Mouse (Mus musculus) heart, postnatal 25 days (tissue): ENCODE data around the gene Zc2hc1b. TPM values are rescaled to one million over a fixed set of nuclear protein-coding genes. Genes with fewer than 3 reads are reported as not detected.

Experiments used
- DNase-seq: peaks from one replicate; pipeline ENCODE4 v3.0.0; 2022; ENCODE audit warnings: low spot score
- intact Hi-C: fragments of 180-260 bp; cut with DNase I; formaldehyde crosslinking; loops from one replicate; pipeline ENCODE4 v1.15.1; 2025
- total RNA-seq, 2 experiments: library from RNA; stranded (reverse); gene quantifications; 2 replicates each; pipeline ENCODE4 v1.2.3; 2021

Zc2hc1b gene
- total RNA-seq, 2 experiments from 2014 or later: not detected

GRCm38 (mm10) chr10:13180211-13180610 lies 2.4 kb upstream of the Zc2hc1b start:
- DNase-seq: no peak
- intact Hi-C loops: no loop called here

- DNase-seq: no peak
- intact Hi-C loops: no loop called here
Measured at GRCm38 (mm10) chr10:13175866-13176265, 2.0 kb downstream of the Zc2hc1b start.

- no peak for DNase-seq
- intact Hi-C loops: no loop called here
Measured at GRCm38 (mm10) chr10:13172798-13173221, 5.0 kb downstream of the Zc2hc1b start.

- intact Hi-C loops: no loop called here
- DNase-seq: no peak
Measured at GRCm38 (mm10) chr10:13171461-13171860, 6.4 kb downstream of the Zc2hc1b start.

GRCm38 (mm10) chr10:13170739-13171448 lies 6.9 kb downstream of the Zc2hc1b start:
- DNase-seq: no peak
- intact Hi-C loops: no loop called here

- no peak for DNase-seq
- intact Hi-C loops: no loop called here
Measured at GRCm38 (mm10) chr10:13168461-13168860, 9.4 kb downstream of the Zc2hc1b start.

- DNase-seq: no peak
- intact Hi-C loops: no loop called here
Measured at GRCm38 (mm10) chr10:13162031-13162430, 15.8 kb downstream of the Zc2hc1b start.

GRCm38 (mm10) chr10:13160913-13161312 lies 16.9 kb downstream of the Zc2hc1b start:
- intact Hi-C loops: no loop called here
- no peak for DNase-seq

- no peak for DNase-seq
- intact Hi-C loops: no loop called here
Measured at GRCm38 (mm10) chr10:13155377-13155776, 22.4 kb downstream of the Zc2hc1b start.

- intact Hi-C loops: no loop called here
Measured at GRCm38 (mm10) chr10:13152811-13153364, 24.9 kb downstream of the Zc2hc1b start.

GRCm38 (mm10) chr10:13151353-13151752 lies 26.5 kb downstream of the Zc2hc1b start:
- intact Hi-C loops: no loop called here
- no peak for DNase-seq

More at GRCm38 (mm10) chr10:13152811-13153364, 24.9 kb downstream of the Zc2hc1b start:
- no peak for DNase-seq

GRCm38 (mm10) chr10:13150435-13150834 lies 27.4 kb downstream of the Zc2hc1b start:
- intact Hi-C loops: no loop called here
- no peak for DNase-seq

- intact Hi-C loops: no loop called here
- no peak for DNase-seq
Measured at GRCm38 (mm10) chr10:13140434-13140833, 37.4 kb downstream of the Zc2hc1b start.

GRCm38 (mm10) chr10:13137906-13138305 lies 39.9 kb downstream of the Zc2hc1b start:
- intact Hi-C loops: no loop called here
- no peak for DNase-seq

GRCm38 (mm10) chr10:13135751-13136150 lies 42.1 kb downstream of the Zc2hc1b start:
- intact Hi-C loops: no loop called here
- no peak for DNase-seq

- intact Hi-C loops: no loop called here
- no peak for DNase-seq
Measured at GRCm38 (mm10) chr10:13135276-13135675, 42.5 kb downstream of the Zc2hc1b start.

GRCm38 (mm10) chr10:13133850-13134249 lies 44.0 kb downstream of the Zc2hc1b start:
- DNase-seq: no peak
- intact Hi-C loops: no loop called here

- intact Hi-C loops: no loop called here
- no peak for DNase-seq
Measured at GRCm38 (mm10) chr10:13127946-13128345, 49.9 kb downstream of the Zc2hc1b start.

GRCm38 (mm10) chr10:13127335-13127734 lies 50.5 kb downstream of the Zc2hc1b start:
- intact Hi-C loops: no loop called here
- DNase-seq: no peak

GRCm38 (mm10) chr10:13125811-13126210 lies 52.0 kb downstream of the Zc2hc1b start:
- intact Hi-C loops: no loop called here
- no peak for DNase-seq

GRCm38 (mm10) chr10:13119300-13119699 lies 58.5 kb downstream of the Zc2hc1b start:
- intact Hi-C loops: no loop called here
- no peak for DNase-seq

GRCm38 (mm10) chr10:13118770-13119102 lies 59.1 kb downstream of the Zc2hc1b start:
- DNase-seq: no peak
- intact Hi-C loops: no loop called here
